Mouse (Mus musculus): ENCODE measurements around the gene Cd2.

GRCm38 (mm10) chr3:101228066-101228465, 59.7 kb downstream of the Cd2 start:
- TF ChIP-seq CTCF (IDR thresholded peaks at IDR 0.05; ENCODE audit: low read depth, low read length), result no peak
- TF ChIP-seq POLR2A (IDR thresholded peaks at IDR 0.05; ENCODE audit: extremely low read depth, insufficient read depth, low read length), result no peak

Data from liver, adult 2 months (tissue).